Mouse (Mus musculus) T-helper 2 cell (primary cell): ENCODE measurements at regions not wholly inside any gene's neighbourhood (a gene's known extent, or its start where the extent isn't known, plus 50 kb on each side); places are given as distances from the start of the nearest gene placed in this dataset.

ENCODE experiments used
- in situ Hi-C: fragments of 300-600 bp; cut with MboI, MseI; formaldehyde crosslinking; loops from one replicate; pipeline ENCODE4 v1.15.1; 2025; ENCODE audit warnings: high pct_unique_total_duplicates

DNA sequence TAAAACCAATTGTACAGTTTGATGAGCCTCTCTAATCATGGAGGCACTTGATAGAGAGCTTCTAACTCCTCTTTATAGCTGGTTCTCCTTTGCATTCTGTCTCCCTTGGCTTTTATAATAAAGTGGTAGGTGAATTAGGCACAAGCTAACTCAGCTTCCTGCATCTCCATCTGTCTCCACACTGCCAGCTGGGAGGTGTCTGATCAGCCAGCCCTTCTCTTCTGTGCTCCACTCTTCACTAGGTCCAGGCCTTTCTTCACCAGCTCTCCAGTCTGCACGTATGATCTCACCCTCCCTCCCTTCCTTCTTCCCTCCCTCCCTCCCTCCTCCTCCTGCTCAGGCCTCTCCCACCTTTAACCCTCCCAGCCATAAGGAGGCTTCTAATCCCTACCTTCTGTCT is 136.2 kb downstream of the Rchy1 start:
- in situ Hi-C loops = no loop called here

DNA sequence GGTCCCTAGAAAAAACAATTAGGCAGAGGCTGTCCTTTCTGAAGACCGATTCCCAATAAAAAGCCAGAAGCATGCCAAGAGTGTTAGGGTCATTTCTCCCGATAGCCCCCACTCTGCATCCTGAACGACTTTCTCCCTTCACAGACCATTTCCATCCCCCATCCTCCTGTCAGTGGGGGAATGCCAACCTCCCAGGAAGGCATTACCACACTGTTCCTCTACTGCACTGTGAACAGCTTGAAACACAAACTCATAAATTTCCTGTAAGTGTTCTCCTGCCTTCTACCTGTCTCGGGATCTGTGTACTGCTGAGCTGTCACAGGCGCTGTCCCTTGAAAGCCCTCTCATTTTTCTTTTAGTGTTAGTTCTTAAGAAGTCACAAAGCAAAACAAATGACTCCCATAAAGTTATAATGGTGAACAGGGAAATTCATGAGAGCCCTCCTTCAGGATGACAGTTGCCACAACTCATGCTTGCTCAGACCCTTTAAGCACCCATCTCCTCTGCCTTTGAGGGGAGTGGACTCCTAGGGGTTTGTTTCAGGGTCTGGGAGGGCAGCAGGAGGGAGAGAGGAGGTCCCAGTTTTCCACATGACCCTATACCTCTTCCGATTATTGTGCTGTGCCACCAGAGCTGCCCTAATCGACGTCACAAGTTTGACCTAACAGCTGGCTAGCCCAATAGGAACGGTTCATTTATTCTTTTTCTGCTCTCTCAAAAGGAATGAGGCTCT is 139.9 kb downstream of the Rchy1 start:
- in situ Hi-C loops = no loop called here

DNA sequence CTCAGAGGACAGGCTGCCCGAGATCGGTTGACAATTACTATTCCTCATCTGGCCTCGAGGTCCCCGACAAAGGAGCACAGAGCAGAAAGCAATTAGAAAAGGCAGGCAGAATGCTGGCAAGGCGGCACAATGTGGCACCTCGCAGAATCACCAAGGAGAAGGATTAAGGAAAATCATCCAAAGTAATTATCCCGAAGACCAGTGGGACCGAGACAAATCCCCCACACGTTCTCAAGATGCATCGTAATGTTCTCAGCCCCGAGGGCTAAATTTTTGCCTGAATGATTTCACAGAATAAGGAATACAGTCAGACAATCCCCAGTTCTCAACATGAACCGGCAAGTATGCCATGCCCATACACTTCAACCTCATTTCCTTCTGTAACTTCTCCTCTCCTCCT is 144.1 kb downstream of the Rchy1 start:
- in situ Hi-C loops = no loop called here

DNA sequence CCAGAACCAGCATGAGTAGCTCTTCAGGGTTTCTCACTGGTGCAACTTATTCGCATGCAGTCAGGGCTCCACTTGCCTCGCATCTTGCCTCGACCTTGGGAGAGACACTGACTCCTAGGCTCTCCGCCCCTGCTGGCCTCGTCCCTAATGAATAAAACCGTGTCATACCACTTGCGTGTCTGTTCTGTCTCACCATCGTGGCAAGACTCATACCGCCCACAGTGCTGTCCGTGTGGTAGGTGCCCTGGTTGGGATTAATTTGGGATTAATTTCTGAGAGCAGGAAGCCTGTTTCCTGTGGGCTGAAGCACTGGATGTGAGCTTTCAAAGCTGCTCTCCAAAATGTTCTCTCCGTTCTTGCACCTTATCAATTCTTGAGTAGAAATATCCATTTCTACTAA is 144.7 kb downstream of the Rchy1 start:
- in situ Hi-C loops = no loop called here

DNA sequence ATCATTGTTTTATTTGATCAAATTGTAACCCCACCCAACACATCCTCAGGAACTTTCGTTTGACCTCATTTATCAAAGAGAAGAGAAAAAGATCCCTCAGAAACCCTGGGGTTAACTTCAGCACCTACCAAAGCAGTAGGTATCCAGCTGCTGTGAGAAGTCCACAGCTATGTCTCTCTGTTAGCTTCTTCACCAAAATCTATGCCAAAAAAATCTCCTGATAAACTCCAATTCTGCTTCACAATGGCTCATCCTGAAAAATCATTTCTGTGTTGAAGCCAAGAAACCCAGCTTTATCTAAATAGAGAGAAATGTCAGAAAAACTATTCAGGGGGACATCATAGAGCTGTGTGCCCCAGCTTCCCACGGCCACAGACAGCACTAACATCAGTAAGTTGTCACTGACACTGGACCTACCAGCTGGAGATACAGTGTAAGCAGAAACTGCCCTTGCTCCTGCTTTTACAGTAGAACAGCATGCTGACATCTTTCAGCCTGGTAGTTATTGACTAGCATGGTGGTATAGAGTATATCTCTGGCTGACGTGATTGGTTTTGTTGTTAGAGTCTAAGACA is 146.4 kb downstream of the Rchy1 start:
- in situ Hi-C loops = no loop called here

DNA sequence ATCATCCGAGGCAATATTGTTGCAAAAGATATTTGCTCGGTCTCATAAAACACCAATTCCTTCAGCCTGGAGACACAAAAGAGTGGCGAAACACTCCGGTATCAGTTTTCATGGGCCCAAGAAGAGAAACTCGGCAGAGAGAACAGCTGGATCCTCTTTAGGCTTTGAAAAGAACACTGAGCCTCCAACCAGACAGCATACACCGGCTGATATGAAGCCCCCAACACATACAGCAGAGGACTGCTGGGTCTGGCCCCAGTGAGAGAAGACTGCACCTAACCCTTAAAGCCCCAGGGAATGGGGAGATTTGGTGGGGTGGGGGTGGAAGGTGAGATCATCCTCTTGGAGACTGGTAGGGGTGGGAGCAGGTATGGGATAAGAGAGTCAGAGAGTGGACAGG is 147.9 kb downstream of the Rchy1 start:
- in situ Hi-C loops = no loop called here

DNA sequence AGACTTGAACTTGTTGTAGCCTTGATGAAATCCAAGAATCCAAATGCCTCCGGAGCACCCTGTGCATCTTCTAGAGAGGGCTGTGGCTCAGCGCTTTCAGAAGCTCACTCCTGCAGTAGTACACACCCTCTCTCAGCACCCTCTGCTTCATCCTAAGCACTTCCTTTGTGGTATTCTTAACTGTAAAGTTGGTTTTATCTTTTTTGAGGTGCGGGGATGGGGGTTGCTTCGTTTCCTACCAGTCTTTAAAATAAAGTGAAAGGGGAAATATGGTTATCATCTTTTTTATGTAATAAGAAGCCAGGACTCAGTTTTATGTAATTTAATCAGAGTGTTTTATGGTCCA is 148.5 kb downstream of the Rchy1 start:
- in situ Hi-C loops = no loop called here

DNA sequence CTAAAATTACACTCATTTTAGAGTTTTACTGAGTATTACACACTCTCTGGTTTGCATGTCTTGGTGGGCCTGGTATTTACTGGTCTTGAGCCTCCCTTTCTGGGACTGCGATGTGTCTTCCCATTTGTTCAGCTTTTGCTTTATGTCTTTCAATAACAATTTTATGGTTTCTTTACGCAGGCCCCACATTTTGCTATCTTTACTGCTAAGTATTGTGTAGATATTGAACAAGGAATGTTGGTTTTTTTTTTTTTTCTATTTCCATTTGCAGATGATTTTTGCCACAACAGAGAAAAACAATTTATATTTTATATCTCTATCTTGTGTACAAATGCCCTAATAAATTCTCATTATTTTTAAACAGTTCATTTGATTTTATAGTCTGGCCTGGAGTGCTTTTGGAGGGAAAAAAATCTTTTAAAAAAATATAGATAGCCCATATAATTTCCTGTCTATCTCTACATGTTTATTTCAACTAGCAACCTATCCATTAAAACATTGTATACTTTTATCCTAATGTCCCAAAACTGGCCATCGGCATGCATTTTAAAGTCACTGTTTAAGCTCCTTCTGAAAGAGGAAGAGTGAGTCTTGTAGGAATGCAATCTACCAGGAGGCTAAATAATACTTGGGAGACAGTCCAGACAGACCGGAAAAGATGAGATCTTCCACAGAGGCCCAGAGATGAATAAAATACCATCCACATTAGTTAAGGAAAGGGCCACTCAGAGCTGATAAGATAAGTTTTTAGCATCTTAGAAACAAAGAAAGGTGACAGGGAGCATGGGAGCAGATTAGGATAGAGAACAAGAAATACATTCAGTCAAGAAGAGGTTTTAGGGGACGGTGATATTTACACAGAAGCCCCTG is 149.1 kb downstream of the Rchy1 start:
- in situ Hi-C loops = no loop called here

DNA sequence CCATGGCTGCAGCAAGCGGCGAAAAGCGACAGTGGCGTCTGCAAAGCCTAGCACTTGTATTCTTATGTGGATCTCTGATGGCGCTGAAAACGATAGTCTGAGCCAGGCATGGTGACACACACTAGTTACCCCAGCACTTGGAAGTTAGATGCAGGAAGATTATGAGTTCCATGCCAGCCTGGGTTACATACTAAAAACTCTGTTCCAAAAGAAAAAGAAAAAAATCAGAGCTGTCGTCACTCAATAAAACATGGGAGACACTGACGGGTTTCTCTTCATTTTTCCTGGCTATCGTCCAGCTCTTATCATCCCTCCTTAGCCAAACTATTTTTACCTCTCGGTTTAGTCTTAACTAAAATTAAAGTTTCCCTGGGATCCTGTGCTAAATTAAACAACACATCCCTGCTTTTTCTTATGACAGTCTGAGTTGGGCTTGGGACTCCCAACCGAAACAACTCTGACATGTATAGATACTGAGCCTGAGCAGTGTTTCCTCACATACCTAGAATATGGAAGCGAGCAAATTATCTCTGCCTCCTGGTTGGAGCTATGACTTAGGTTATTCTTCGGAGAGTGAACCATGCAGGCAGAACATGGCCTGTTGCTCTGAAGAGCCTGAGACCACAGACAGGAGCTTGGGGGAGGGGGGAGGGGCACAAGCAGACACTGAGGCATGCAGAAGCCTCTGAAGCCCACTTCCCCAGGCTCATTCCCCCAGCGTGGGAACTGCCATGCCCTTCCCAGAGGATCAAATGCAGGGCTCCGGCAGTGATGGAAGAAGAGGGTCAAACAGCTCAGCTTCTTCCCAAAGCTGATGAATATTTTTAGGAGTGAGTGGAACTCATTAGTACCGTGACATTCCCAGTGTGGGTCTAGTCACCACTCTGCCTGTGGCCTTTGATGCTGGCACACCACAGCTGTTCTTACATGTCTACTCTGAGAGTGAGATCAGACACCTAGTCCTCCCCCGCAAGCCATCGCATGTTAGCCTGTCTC is 155.5 kb downstream of the Rchy1 start:
- in situ Hi-C loops = no loop called here

DNA sequence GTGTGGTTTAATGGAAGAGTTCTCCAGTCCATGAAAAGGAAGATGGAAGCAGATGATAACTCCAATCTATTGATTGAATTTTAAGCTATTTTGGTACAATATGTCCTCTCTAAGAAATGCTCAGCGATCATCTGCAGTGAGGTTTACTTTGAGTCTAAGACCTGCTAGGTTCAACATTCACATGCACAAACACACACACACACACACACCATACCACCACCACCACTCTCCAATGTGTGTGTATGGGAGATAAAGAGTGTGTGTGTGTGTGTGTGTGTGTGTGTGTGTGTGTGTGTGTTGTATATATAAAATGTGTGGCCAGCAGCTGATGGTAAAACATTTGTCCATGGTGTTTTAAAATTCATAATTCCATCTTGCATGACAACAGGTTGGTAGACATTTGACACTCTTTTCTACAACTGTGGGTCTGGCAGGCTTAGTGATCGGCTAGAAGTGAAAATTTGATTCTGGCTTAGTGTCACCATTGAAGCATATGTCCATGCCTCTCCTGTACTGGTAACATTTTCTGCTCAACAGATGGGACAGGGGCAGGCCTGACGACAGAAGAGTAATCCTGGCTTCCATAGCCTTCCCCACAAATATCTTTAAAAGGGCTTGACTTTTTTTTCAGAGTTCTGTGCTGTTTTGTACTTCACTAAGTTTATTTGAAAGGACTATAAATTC is 161.4 kb downstream of the Rchy1 start:
- in situ Hi-C loops = no loop called here

DNA sequence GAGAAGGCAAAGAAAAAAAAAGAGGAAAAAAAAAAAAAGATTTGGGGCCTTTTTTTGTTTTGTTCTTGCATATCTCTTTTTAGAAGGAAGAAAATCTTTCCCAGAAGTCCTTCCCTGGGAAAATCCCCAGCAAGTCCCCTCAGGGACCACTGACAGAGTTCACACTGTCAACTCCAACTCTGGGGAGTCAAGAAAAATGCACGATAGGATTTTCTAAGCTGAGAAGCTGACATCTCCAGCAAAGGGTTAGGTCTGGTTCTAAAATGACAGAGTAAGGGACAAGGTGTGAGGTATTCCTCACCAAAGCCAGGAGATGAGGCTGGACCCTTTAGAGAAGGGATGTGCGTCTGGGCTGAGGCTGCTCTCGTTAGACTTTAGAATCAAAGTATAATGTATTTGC is 165.5 kb downstream of the Rchy1 start:
- in situ Hi-C loops = no loop called here

DNA sequence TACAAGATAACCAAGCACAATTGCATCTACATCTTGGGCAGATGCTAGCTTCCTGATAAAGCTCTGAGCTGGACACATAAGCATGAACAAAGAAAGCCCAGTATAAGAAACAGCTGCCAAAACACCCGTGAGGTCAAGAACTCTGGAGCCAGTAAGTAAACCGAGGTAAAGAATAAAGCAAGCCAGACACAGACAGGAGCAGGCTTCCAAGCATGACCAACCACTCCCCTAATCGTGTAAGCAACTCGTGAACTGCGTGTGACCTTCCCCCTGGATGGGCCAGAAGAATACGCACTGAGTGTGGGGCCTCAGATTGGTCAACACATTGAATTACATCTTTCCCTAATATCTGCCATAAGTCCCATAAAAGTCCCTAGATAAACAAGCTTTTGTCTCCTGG is 170.1 kb downstream of the Rchy1 start:
- in situ Hi-C loops = no loop called here

DNA sequence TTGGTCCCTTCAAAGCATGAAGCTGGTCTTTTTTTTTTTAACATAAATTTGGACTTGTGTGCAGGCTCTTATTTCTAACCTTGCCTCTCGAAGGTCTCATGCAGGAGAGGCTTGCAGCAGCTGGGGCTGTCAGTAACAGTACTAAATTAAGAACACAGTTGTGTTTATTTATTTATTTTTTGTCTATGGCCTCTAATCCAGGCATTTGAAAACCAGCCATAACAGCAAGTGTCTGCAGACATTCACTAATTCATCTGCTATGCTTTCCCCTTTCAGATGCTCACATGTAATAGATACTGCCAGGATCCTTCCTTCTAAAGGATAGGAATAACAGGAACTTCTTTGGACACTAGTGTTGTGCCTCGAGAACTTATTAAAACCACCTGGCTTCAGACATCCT is 172.5 kb downstream of the Rchy1 start:
- in situ Hi-C loops = no loop called here

DNA sequence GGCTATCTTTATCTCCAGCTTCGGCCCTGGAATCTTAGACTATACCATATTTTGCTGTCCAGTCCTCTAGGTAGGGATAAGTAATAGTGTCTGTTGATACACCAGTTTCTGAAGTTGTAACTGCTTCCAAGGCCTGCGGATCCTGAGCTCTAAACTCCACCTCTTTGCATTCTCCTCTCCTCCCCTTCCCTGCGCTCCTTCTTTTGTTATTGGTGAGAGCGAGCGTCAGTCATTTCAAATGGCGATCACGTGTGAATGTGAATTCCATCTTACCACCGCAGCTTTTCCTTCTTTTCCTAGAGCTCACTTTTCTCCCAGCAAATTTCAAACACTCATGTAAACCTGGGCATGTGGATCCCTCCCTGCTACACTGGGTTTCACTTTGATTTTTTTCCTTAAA is 178.9 kb downstream of the Rchy1 start:
- in situ Hi-C loops = no loop called here

DNA sequence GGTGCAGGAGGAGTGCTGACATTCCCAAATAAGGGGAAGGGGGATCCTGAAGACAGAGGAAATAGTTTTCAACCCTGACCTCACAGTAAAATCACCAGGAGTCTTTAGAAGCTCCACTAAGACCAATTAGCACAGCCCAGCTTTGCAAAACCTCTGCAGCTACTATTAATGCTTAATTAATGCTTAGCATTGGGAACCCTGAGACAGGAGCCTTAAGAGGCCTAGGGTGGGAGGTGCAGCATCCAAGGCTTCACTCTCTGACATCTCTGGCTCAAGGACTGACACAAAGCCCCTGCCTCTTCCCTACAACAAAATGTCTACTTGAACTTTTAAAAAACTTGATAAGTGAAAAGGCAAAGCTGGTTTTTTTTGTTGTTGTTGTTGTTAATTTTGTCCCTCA is 185.9 kb downstream of the Rchy1 start:
- in situ Hi-C loops = no loop called here

DNA sequence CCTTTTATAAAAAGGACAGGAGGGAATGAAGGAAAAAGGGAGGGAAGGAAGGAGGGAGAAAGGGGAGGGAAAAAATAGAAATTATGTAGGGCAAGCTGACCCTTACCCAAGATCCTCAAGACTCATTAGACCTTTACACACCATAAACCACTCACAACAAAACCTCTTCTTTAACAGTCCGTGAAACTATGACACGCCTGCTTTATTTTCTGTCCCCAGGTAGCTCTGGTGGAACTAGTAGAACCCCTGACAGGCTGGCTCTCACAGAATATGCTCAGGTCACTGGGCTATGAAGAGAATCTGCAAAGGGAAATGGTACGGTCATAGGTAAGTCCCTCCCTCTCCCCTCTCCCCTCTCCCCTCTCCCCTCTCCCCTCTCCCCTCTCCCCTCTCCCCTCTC is 188.8 kb downstream of the Rchy1 start:
- in situ Hi-C loops = no loop called here

DNA sequence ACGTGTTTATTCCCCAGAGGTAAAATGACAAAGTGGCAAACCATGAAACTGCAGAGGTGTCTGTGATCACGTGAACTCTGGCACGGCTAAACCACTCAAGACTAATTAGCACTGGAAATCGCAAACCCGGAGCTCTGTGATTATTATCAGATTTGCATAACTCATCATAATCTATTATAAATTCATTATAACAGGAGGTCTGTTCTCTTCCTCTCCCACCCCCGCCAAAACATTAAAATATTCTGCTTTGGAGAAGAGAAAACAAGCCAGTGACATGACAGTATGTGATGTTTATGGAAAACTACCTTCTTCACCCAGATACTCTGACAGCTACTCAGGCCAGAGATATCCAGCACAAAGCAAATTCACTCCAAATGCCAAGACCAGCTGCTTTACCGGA is 195.0 kb downstream of the Rchy1 start:
- in situ Hi-C loops = no loop called here

DNA sequence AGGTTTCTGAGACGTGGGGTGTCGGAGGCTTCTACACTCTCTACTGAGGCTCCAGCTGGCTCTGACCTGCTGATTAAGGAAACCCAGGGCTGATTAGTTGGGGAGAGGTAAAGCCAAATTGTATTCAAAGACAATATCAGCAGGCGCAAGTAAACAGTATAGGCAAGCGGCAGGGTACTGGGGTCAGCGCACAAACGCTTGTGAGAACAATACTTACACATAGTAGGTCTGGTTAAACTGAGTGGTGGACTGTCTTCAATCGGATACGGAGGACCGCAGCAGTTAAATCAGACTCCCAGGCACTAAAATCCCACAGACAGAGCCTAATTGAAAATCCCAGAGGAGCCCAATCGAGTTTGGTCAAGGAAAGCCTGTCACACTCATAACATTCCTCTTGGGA is 195.8 kb downstream of the Rchy1 start:
- in situ Hi-C loops = no loop called here

DNA sequence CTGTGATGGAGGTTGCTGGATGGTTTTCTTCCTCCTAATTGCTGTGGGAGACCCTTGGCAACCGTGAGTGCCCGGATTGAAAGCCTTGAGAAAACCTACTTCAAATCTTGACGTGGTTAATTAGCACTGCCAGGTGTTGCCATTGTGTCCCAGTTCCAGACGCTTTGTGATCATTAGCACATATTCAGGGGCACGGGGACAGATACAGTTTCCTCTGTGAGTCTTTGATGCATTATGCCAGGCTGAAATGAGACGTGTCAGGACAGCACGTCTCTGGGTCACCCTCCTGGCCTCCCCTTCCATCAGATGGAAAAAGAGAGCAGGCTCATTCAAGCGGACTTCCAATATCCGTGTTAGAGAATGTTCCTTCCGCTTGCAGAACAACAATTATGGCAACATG is 198.2 kb downstream of the Rchy1 start:
- in situ Hi-C loops = no loop called here

DNA sequence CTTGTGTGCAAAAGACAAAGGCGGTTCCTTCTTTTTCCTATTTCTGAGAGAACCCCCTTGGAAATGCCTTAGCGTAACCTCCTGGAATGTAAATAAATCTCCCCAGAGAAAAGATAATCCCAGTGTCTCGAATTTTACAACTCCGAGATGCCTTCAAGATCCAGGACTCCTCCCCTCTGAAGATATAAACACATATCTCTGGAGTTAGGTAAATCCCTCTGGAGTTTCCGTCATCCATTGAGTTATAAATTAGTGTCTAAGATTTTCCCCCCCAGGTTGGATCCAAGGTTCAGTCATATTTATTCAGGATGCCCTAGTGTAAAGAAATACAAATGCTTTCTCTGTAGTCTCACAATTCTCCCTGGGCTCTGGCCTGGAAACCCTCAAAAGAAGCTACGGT is 200.3 kb downstream of the Rchy1 start:
- in situ Hi-C loops = no loop called here

DNA sequence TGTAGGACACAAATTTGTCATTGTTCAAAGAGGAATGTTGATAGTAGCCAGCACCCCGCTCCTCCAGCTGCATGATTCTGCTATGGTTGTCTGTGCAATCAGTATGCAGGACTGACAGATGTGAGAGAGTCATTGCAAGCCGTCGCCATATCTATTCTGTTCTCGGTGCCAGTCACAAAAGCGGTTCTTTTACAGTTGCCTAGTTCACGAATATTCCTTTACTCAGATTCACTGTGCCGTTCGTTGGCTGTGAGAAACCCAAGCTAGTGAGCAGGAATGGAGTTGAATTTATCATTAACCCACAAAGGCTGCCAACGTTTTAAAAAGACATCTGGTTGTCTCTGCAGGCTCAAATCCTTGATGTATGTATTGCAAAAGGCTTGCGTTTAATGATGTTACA is 206.9 kb downstream of the Rchy1 start:
- in situ Hi-C loops = no loop called here
